Mouse (Mus musculus) c-Kit-positive CD71-negative TER-119-negative erythroid progenitor cells, embryonic 14.5 days (primary cell): ENCODE results near the gene Mettl14.
A peak's percentile ranks its signal among the peaks of the same experiment; 100 is the strongest.

Experiments
- DNase-seq: peaks from one replicate; pipeline ENCODE4 v3.0.0-alpha.2; 2013; ENCODE audit warnings: low read depth

The Mettl14 gene

GRCm38 (mm10) chr3:123356377-123356991, 29.4 kb downstream of the Mettl14 start:
- DNase-seq: no peak

- no peak for DNase-seq
Observed at GRCm38 (mm10) chr3:123354388-123354787, 31.5 kb downstream of the Mettl14 start.

GRCm38 (mm10) chr3:123353661-123354060, 32.2 kb downstream of the Mettl14 start:
- no peak for DNase-seq

- peak; percentile 42 for DNase-seq
Observed at GRCm38 (mm10) chr3:123353183-123353582, 32.7 kb downstream of the Mettl14 start.

GRCm38 (mm10) chr3:123351519-123351918, 34.4 kb downstream of the Mettl14 start:
- no peak for DNase-seq

- no peak for DNase-seq
Observed at GRCm38 (mm10) chr3:123350602-123351001, 35.3 kb downstream of the Mettl14 start.

GRCm38 (mm10) chr3:123348080-123348802, 37.7 kb downstream of the Mettl14 start:
- no peak for DNase-seq

GRCm38 (mm10) chr3:123343690-123344089, 42.2 kb downstream of the Mettl14 start:
- DNase-seq: no peak

- no peak for DNase-seq
Observed at GRCm38 (mm10) chr3:123341049-123341448, 44.9 kb downstream of the Mettl14 start.

GRCm38 (mm10) chr3:123338666-123339195, 47.2 kb downstream of the Mettl14 start:
- DNase-seq: no peak

- DNase-seq: no peak
Observed at GRCm38 (mm10) chr3:123337853-123338252, 48.1 kb downstream of the Mettl14 start.

GRCm38 (mm10) chr3:123336951-123337350, 49.0 kb downstream of the Mettl14 start:
- DNase-seq: no peak

- DNase-seq: no peak
Observed at GRCm38 (mm10) chr3:123336455-123336854, 49.5 kb downstream of the Mettl14 start.

GRCm38 (mm10) chr3:123335480-123335879, 50.4 kb downstream of the Mettl14 start:
- no peak for DNase-seq

- no peak for DNase-seq
Observed at GRCm38 (mm10) chr3:123334947-123335346, 51.0 kb downstream of the Mettl14 start.

GRCm38 (mm10) chr3:123333055-123333424, 52.9 kb downstream of the Mettl14 start:
- no peak for DNase-seq

GRCm38 (mm10) chr3:123332330-123333054, 53.4 kb downstream of the Mettl14 start:
- no peak for DNase-seq

GRCm38 (mm10) chr3:123330221-123330620, 55.7 kb downstream of the Mettl14 start:
- no peak for DNase-seq

GRCm38 (mm10) chr3:123329251-123329650, 56.7 kb downstream of the Mettl14 start:
- DNase-seq: no peak

GRCm38 (mm10) chr3:123324326-123324725, 61.6 kb downstream of the Mettl14 start:
- DNase-seq: no peak

GRCm38 (mm10) chr3:123322147-123322546, 63.8 kb downstream of the Mettl14 start:
- peak; percentile 43 for DNase-seq

GRCm38 (mm10) chr3:123321612-123322011, 64.3 kb downstream of the Mettl14 start:
- DNase-seq: no peak

- no peak for DNase-seq
Observed at GRCm38 (mm10) chr3:123320341-123320740, 65.6 kb downstream of the Mettl14 start.
